Mouse (Mus musculus) ES-E14 (cell line): ENCODE results near the gene Kdm6b. TPM values are rescaled to one million over a fixed set of nuclear protein-coding genes. Genes with fewer than 3 reads are reported as not detected.

ENCODE experiments used
- DNase-seq: peaks from one replicate; pipeline ENCODE4 v3.0.0-alpha.2; 2013; ENCODE audit warnings: low read depth, low spot score
- H3K27ac ChIP-seq: 2 replicates; pipeline ENCODE4 v1.5.1; 2012; ENCODE audit warnings: low read depth, mild to moderate bottlenecking, low read length, moderate library complexity, mixed read lengths; ENCODE audit not compliant: poor library complexity, insufficient read depth, severe bottlenecking
- H3K36me3 ChIP-seq: 2 replicates; pipeline ENCODE4 v1.6.1; 2012; ENCODE audit warnings: mild to moderate bottlenecking, low read length, moderate library complexity, mixed read lengths; ENCODE audit not compliant: control insufficient read depth, poor library complexity, insufficient read depth, severe bottlenecking
- H3K4me1 ChIP-seq, 2 experiments: fragments of 150-350 bp in 1 of 2; sonication (generic) in 1 of 2; 2 replicates each; pipeline ENCODE4 v1.6.1; 2012; ENCODE audit warnings: low read length in 2 of 2, mild to moderate bottlenecking in 1 of 2, mixed read lengths in 1 of 2; ENCODE audit not compliant: control insufficient read depth in 2 of 2, insufficient read depth in 2 of 2, poor library complexity in 1 of 2
- H3K4me3 ChIP-seq, 2 experiments: fragments of 150-350 bp in 1 of 2; sonication (generic) in 1 of 2; 2 replicates each; pipeline ENCODE4 v1.5.1; 2012; ENCODE audit warnings: low read length in 2 of 2, low read depth in 1 of 2, mild to moderate bottlenecking in 1 of 2, mixed read lengths in 1 of 2; ENCODE audit not compliant: insufficient read depth in 1 of 2, poor library complexity in 1 of 2, severe bottlenecking in 1 of 2
- H3K9ac ChIP-seq: 2 replicates; pipeline ENCODE4 v1.6.1; 2012; ENCODE audit warnings: low read depth, mild to moderate bottlenecking, low read length, mixed read lengths; ENCODE audit not compliant: poor library complexity, insufficient read depth, severe bottlenecking
- H3K9me3 ChIP-seq: fragments of 150-350 bp; sonication (generic); 2 replicates; pipeline ENCODE4 v1.6.1; 2012; ENCODE audit warnings: low read depth, mild to moderate bottlenecking, low read length; ENCODE audit not compliant: control insufficient read depth, insufficient read depth
- CHD2 ChIP-seq: IDR thresholded peaks from 2 replicates; pipeline ENCODE4 v1.6.1; 2014; ENCODE audit warnings: mild to moderate bottlenecking, low read depth, low read length, inconsistent platforms
- HCFC1 ChIP-seq: IDR thresholded peaks from 2 replicates; pipeline ENCODE4 v1.6.1; 2012; ENCODE audit warnings: low read length, inconsistent platforms, borderline replicate concordance; ENCODE audit not compliant: insufficient read depth
- MAFK ChIP-seq: IDR thresholded peaks from 2 replicates; pipeline ENCODE4 v1.6.1; 2014; ENCODE audit warnings: mild to moderate bottlenecking, low read depth, low read length, inconsistent platforms; ENCODE audit not compliant: insufficient read depth
- ZC3H11A ChIP-seq: IDR thresholded peaks from 2 replicates; pipeline ENCODE4 v1.6.1; 2012; ENCODE audit warnings: low read depth, mild to moderate bottlenecking, inconsistent platforms, low read length, borderline replicate concordance
- ZNF384 ChIP-seq: IDR thresholded peaks from 2 replicates; pipeline ENCODE4 v1.6.1; 2012; ENCODE audit warnings: low read depth, low read length, inconsistent platforms
- in situ Hi-C, 2 experiments: fragments of 600-800 bp; cut with MboI; formaldehyde crosslinking; loops; one replicate each; pipeline ENCODE4 v1.15.1; 2025; ENCODE audit warnings: low sequenced_read_pairs in 2 of 2, inconsistent platforms in 1 of 2; ENCODE audit not compliant: unreplicated experiment in 2 of 2
- total RNA-seq: library from RNA; depleted of rRNA; stranded (reverse); fragments of 300-350 nt; gene quantifications from 2 replicates; pipeline ENCODE4 v1.2.3, GENCODE M21; 2012

The Kdm6b gene
- total RNA-seq, 1 experiment: 9.4 TPM

GRCm38 (mm10) chr11:69417449-69418384 lies 4.2 kb upstream of the Kdm6b start:
- TF ChIP-seq HCFC1: peak; percentile 65
- peak; percentile 82 for TF ChIP-seq CHD2
- TF ChIP-seq MAFK: 0 out of 2 replicates have a peak, but pooled peaks have one; percentile 25
- no peak for TF ChIP-seq ZNF384
- TF ChIP-seq ZC3H11A: no peak
- Histone ChIP-seq H3K9me3 (no peaks in the 10 kb centered on the region), H3K36me3 (no peaks in the 10 kb centered on the region), H3K27ac (peak overlapping the region; percentile 85), H3K4me3 (peak overlapping the region; percentile 71 to 79), H3K9ac (peak overlapping the region; percentile 85), H3K4me1 (peaks cover 6 to 35% of the 10 kb centered on the region in 2 experiments)
- in situ Hi-C loops: no loop called here
- peak; percentile 94 for DNase-seq

- in situ Hi-C loops: no loop called here
- Histone ChIP-seq H3K4me1 (peaks cover 10 to 36% of the 10 kb centered on the region in 2 experiments), H3K9ac (peak overlapping the region; percentile 8; the same call in 1 of the 2 replicates), H3K36me3 (no peaks in the 10 kb centered on the region), H3K4me3 (peak overlapping the region; percentile 56 to 71), H3K9me3 (no peaks in the 10 kb centered on the region), H3K27ac (peak overlapping the region; percentile 54)
- no peak for DNase-seq
- TF ChIP-seq ZC3H11A: no peak
- TF ChIP-seq MAFK: no peak
- no peak for TF ChIP-seq ZNF384
- TF ChIP-seq CHD2: no peak
- no peak for TF ChIP-seq HCFC1
Observed at GRCm38 (mm10) chr11:69416921-69417448, 3.5 kb upstream of the Kdm6b start.

- Histone ChIP-seq H3K4me1 (peaks cover 10 to 39% of the 10 kb centered on the region in 2 experiments), H3K27ac (no peak overlapping the region; the same call in 1 of the 2 replicates), H3K4me3 (peak overlapping the region; percentile 11 to 56), H3K36me3 (no peaks in the 10 kb centered on the region), H3K9me3 (no peaks in the 10 kb centered on the region), H3K9ac (no peak overlapping the region)
- DNase-seq: no peak
- TF ChIP-seq ZC3H11A: no peak
- TF ChIP-seq ZNF384: no peak
- no peak for TF ChIP-seq HCFC1
- no peak for TF ChIP-seq MAFK
- TF ChIP-seq CHD2: no peak
- in situ Hi-C loops: no loop called here
Observed at GRCm38 (mm10) chr11:69416509-69416908, 3.0 kb upstream of the Kdm6b start.

- Histone ChIP-seq H3K36me3 (no peaks in the 10 kb centered on the region), H3K4me1 (peaks cover 10 to 32% of the 10 kb centered on the region in 2 experiments), H3K27ac (peak overlapping the region; percentile 61), H3K9me3 (no peaks in the 10 kb centered on the region), H3K4me3 (peak overlapping the region; percentile 61 to 74), H3K9ac (peak overlapping the region; percentile 56)
- DNase-seq: no peak
- in situ Hi-C loops: no loop called here
- TF ChIP-seq CHD2: no peak
- TF ChIP-seq ZC3H11A: no peak
- no peak for TF ChIP-seq ZNF384
- no peak for TF ChIP-seq MAFK
- TF ChIP-seq HCFC1: no peak
Observed at GRCm38 (mm10) chr11:69415668-69416451, 2.4 kb upstream of the Kdm6b start.
